8 mouse cellular contexts compared by ENCODE assay signal in genomic region chr7:16296146-16296545, GRCm38 (mm10). TPM values are rescaled to one million over a fixed set of nuclear protein-coding genes. Genes with fewer than 3 reads are reported as not detected.
DNase-seq lines count a peak whose midpoint lies in the region; ATAC-seq and TF ChIP-seq lines count a peak whose summit lies in the region.

No protein-coding gene starts in this region.

- H3K9me3 ChIP-seq in forebrain, embryonic 13.5 days (replicated peaks) = no peaks in the 10 kb centered on the region

- no peak overlapping the region for H3K9ac ChIP-seq in forebrain, embryonic 13.5 days

- peak; percentile 11 for DNase-seq in kidney, adult 9 months
- DNase-seq in kidney, postnatal 14 days = no peak
- DNase-seq in urinary bladder, postnatal 10 days (ENCODE audit: low spot score) = no peak
- no peak for DNase-seq in kidney, adult 8-10 months

- H3K27ac ChIP-seq in bone marrow, adult 2 months (ENCODE audit: control insufficient read depth, insufficient read depth, low read depth, low read length, poor library complexity) = peak overlapping the region; percentile 95; the same call in 1 of the 2 replicates
- H3K27ac ChIP-seq in forebrain, embryonic 13.5 days = no peak overlapping the region

- no peak for ATAC-seq in forebrain, embryonic 13.5 days
- peak; percentile 19 for ATAC-seq in megakaryocyte progenitor cell, adult 5-6 weeks (replicated peaks; ENCODE audit: poor library complexity)
- no peak for ATAC-seq in frontal cortex, adult (ENCODE audit: low TSS enrichment)

- TF ChIP-seq POLR2A in bone marrow, adult 2 months (IDR thresholded peaks at IDR 0.05; ENCODE audit: borderline replicate concordance, control insufficient read depth, low read depth, low read length) = no peak

- H3K4me3 ChIP-seq in bone marrow, adult 2 months (replicated peaks; ENCODE audit: control insufficient read depth, low read depth, low read length) = no peak overlapping the region
- peak overlapping the region; percentile 53; the same call in 1 of the 2 replicates for H3K4me3 ChIP-seq in forebrain, embryonic 13.5 days

- TF ChIP-seq CTCF in bone marrow, adult 2 months (IDR thresholded peaks at IDR 0.05; ENCODE audit: control insufficient read depth, insufficient read depth, low read length) = no peak

- H3K4me1 ChIP-seq in bone marrow, adult 2 months (ENCODE audit: control insufficient read depth, insufficient read depth, low read length) = peaks cover 10% of the 10 kb centered on the region
- peaks cover 39% of the 10 kb centered on the region for H3K4me1 ChIP-seq in forebrain, embryonic 13.5 days

- peak overlapping the region; percentile 96 for H3K4me2 ChIP-seq in forebrain, embryonic 13.5 days

- WGBS in bone marrow, adult 2 months = 20% methylated on average over 2 of the region's 2 CpGs
- 25% methylated on average over 2 of the region's 2 CpGs for WGBS in forebrain, embryonic 13.5 days

- H3K36me3 ChIP-seq in forebrain, embryonic 13.5 days (ENCODE audit: poor library complexity, severe bottlenecking) = no peaks in the 10 kb centered on the region

- no peaks in the 10 kb centered on the region for H3K27me3 ChIP-seq in forebrain, embryonic 13.5 days

RNA-seq across cellular contexts. Expression of gene Ccdc9, which starts 9.6 kb away (rescaled TPM):
- polyA plus RNA-seq in bone marrow, adult 2 months (2011; ENCODE audit: insufficient read depth, insufficient read length, low replicate concordance, missing spikeins) = 108 and 194 TPM in 2 replicates
- 25.2 and 32.2 TPM in 2 replicates for polyA plus RNA-seq in forebrain, embryonic 13.5 days (2015; fragmentation: Nextera tagmentation; extraction: Ambion mirVana)
- 17.3 and 19.8 TPM in 2 replicates for total RNA-seq in megakaryocyte progenitor cell, adult 5-6 weeks (2015)
- 87.9 and 99.6 TPM in 2 replicates for total RNA-seq in megakaryocyte progenitor cell, adult 5-6 weeks (2017)

RNA-seq across cellular contexts. Expression of gene Bbc3, which starts 12.0 kb away (rescaled TPM):
- 4.4 and 9.2 TPM in 2 replicates for polyA plus RNA-seq in bone marrow, adult 2 months (2011; ENCODE audit: insufficient read depth, insufficient read length, low replicate concordance, missing spikeins)
- polyA plus RNA-seq in forebrain, embryonic 13.5 days (2015; fragmentation: Nextera tagmentation; extraction: Ambion mirVana) = 10.0 and 12.2 TPM in 2 replicates
- total RNA-seq in megakaryocyte progenitor cell, adult 5-6 weeks (2015) = 0.25 and 1.8 TPM in 2 replicates
- 0.84 and 1.2 TPM in 2 replicates for total RNA-seq in megakaryocyte progenitor cell, adult 5-6 weeks (2017)

RNA-seq across cellular contexts. Expression of gene Inafm1, which starts 22.7 kb away (rescaled TPM):
- polyA plus RNA-seq in bone marrow, adult 2 months (2011; ENCODE audit: insufficient read depth, insufficient read length, low replicate concordance, missing spikeins) = 19.8 and 23.6 TPM in 2 replicates
- 14.0 and 15.5 TPM in 2 replicates for polyA plus RNA-seq in forebrain, embryonic 13.5 days (2015; fragmentation: Nextera tagmentation; extraction: Ambion mirVana)
- 5.0 and 11.3 TPM in 2 replicates for total RNA-seq in megakaryocyte progenitor cell, adult 5-6 weeks (2015)
- total RNA-seq in megakaryocyte progenitor cell, adult 5-6 weeks (2017) = 5.2 and 6.8 TPM in 2 replicates

RNA-seq across cellular contexts. Expression of gene C5ar1, which starts 36.8 kb away (rescaled TPM):
- polyA plus RNA-seq in bone marrow, adult 2 months (2011; ENCODE audit: insufficient read depth, insufficient read length, low replicate concordance, missing spikeins) = 9.0 and 17.2 TPM in 2 replicates
- 0.57 and 1.2 TPM in 2 replicates for polyA plus RNA-seq in forebrain, embryonic 13.5 days (2015; fragmentation: Nextera tagmentation; extraction: Ambion mirVana)
- 2.4 and 4.0 TPM in 2 replicates for total RNA-seq in megakaryocyte progenitor cell, adult 5-6 weeks (2015)
- total RNA-seq in megakaryocyte progenitor cell, adult 5-6 weeks (2017) = 0.57 and 1.2 TPM in 2 replicates

RNA-seq across cellular contexts. Expression of gene C5ar2, which starts 52.2 kb away (rescaled TPM):
- 4.2 TPM in 2 replicates for polyA plus RNA-seq in bone marrow, adult 2 months (2011; ENCODE audit: insufficient read depth, insufficient read length, low replicate concordance, missing spikeins)
- polyA plus RNA-seq in forebrain, embryonic 13.5 days (2015; fragmentation: Nextera tagmentation; extraction: Ambion mirVana) = 0.06 TPM in 1 of 2 replicates, not detected in the other
- 1.1 and 1.7 TPM in 2 replicates for total RNA-seq in megakaryocyte progenitor cell, adult 5-6 weeks (2015)
- 1.1 and 1.3 TPM in 2 replicates for total RNA-seq in megakaryocyte progenitor cell, adult 5-6 weeks (2017)
